Mouse (Mus musculus) 416B (cell line): Measurements from ENCODE around the gene Tfcp2.

ENCODE experiments used
- DNase-seq: peaks from one replicate; pipeline ENCODE4 v3.0.0; 2011; ENCODE audit warnings: low read depth

Gene Tfcp2

DNA sequence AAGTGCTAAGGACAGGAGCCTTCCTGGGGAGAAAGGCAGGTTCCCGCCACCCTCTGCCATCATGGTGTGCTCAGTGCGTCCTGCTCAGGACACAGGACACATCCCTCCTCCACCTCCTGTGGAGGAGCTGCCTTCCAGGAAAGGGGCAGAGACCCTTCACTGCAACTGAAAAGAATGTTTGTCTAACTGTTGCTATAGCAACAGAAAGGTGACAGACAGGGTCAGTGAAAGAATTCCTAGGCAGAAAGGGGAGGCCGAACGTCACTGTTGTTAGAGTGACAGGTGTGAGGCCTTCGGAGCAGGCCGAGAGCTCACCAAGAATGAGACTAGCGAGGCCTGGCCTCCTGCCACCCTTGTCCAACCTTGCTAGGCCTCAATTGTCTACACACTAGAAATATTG lies 65.4 kb downstream of the Tfcp2 start:
- no peak for DNase-seq

DNA sequence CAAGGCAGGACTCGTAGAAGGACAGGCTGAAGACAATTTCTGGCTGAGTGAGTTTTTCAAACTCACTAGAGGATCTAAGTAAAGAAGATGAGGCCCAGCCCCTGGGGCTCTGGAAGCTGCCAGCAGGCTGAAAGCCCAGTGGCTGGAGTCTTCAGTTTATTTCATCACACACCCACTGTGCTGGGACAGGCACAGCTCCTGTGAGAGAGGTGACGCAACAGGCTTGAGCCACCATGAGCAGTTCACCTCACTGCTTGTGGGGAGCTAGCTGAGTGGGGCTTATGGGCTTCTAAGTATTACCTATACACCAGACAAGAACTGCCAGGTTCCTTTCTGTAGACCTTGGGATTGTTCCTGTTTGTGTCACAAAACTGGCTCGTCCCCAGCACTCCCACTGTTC lies 66.2 kb downstream of the Tfcp2 start:
- peak; percentile 68 for DNase-seq

DNA sequence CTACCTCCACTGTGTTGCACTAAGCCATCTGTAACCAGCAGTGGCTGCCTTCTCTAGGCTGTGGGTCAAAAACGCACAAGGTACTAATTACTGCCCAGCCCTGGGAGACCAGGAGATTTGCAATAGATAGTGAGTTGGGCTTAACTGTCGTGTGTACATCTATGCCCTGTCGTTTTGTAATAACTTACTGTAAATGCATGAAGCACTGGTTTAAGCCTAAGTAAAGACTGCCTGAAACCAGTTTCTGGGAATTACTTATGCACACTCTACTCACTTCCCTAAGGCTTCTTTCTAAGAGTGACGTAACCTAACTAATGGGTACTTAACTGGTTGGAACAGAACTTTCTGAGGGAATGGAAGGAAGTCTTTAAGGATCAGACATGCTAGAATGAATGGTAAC lies 72.9 kb downstream of the Tfcp2 start:
- no peak for DNase-seq

DNA sequence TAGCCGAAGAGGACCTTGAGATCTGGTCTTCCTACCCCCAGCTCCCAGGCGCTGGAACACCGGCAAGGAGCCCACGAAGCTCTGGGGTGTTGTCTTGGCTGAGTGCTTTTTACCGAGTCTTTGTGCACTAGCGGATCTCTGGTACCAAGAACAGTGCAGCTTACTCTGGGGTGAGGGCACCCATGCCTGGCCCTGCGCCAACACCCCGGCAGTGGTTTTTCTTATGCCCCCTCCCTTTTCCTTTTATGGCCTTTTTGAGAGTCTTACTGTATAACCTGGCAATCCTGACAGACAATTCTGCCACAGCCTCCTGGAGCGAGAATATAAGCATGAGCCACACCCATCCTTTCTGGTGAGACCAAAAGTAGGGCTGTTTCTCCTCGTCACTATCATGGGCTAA lies 73.5 kb downstream of the Tfcp2 start:
- DNase-seq, result no peak

DNA sequence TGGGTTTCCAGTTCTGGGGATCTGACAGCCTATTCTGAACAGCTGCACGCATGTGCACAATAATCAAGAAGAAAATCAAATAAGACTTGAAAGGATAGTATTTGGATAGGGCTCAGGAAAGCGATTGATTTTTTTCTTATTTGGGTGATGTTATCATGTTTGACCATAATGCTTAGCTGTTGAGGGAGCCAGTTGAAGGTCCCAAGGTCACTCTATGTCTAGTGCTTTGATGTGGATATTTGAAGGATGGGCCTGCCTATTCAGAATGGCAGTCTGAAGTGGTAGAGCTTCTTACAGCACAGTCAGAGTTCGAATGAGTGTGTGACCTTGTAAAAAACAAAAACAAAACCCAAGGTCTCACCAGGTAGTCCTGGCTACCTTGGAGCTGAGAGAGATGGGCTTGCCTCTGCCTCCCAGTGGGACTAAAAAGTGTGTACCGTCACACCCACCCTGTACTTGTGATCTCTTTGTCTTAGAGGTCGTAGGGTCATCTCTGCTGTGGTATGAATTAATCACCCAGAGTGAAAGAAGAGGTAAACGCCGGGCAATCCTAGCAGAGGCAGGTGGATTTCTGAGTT lies 77.8 kb downstream of the Tfcp2 start:
- no peak for DNase-seq

DNA sequence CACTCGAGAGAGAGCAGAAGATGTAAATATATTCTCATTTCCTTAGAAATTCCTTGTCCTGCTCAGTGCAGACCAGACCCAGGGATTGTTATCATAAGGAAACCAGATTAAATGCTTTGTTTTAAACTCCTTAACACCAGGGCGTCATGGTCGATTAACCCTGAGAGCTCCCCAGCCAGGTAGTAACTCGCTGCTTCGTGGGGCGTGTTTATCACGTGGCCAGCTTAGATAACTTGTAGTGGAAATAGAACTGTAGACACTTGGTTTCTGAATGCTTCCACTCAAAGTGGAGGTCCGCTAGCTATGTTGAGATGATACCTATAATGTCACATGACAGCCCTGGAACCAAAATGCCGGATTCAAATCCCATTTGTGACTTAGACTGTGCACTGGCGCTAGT lies 81.8 kb downstream of the Tfcp2 start:
- no peak for DNase-seq

DNA sequence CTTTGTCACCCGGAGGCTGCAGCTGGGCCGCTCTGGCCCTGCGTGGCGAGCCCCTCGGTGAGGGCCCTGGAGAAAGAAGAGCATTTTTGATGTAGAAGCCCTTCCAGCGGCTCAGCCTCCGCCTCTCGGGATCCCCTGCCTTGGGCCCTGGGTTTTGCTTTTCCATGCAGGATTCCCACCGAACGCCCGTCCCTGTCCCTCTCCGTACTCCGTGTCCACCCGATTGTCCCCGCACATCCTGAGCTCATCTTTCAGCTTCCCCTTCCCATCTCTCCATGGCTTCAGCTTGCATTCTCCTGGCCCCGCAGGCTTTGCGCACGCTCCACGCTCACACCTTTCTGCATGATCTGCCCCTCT lies 82.6 kb downstream of the Tfcp2 start:
- no peak for DNase-seq

DNA sequence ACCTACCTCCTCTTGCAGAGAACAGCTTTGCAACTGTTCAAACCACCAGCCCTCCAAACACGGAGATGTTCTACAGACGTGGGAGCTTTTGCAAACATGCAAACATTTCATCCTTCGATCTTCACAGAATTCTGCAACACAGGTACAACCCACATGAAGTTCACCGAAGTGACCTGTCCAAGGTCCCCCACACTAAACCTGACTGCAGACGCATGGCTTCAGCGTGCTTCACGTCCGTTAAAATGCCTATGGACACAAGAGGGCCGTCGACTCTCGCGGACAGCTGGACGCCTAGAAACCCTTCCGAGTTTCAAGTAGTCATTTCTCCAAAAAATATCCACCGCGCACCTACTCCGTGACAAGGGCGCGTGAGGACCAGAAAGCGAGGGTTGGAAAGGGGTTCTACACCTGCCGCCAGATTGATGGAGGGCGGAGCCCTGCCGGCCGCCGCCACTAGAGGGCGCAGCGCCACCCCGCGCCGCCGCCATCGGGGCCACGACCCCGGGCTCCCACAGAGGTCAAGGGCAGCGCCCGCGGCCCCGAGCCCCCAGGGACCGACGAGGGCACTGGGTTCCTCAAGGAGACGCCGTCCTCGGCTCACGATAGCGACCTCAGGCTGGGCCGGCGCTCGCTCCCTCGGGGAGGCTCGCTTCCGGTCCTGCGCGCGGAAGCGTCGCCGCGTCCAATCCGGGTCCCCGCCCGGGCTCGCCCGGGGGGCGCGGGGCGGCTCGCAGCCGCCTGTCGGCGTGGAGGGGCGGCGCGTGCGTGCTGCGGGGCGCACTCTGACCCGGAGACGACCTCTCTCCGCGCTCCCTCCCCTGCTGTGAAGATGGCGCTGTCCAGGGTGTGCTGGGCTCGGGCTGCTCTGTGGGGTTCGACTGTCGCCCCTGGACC lies 83.3 kb downstream of the Tfcp2 start, which contains the start of gene Letmd1:
TSS of gene Letmd1 (plus strand) at position 729 of the 894 bp plus-strand sequence.
- DNase-seq, result peak; percentile 79

DNA sequence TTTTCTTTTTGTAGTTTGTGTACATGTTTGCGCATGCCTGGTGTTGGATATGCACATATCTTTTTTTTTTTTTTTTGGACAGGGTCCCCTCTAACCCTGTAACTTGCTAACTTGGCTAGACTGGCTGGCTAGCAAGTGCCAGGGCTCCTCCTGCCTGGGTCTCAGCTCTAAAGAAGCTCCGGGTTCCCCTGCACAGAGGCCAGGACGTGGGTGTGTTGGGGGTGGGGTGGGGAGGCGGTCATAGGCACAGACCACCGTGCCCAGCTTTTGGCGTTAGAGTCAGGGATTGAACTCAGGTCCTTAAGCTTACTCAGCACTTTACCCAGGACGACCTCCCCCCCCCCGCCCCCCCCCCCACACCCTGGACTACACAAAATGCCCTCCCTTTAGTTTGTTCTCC lies 84.1 kb downstream of the Tfcp2 start:
- no peak for DNase-seq

DNA sequence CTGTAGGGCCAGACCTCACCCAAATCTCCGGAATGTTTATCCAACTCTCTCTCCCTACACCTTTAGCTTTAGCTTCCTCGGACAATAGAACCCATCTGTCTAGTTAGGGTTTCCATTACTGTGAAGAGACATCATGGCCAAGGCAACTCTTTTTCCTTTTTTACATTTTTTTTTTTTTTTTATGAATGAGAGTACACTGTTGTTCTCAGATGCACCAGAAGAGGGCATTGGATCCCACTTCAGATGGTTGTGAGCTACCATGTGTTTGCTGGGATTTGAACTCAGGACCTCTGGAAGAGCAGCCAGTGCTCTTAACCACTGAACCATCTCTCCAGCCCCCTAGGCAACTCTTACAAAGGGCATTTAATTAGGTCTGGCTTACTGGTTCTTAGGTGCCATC lies 86.4 kb downstream of the Tfcp2 start:
- DNase-seq, result peak; percentile 29

DNA sequence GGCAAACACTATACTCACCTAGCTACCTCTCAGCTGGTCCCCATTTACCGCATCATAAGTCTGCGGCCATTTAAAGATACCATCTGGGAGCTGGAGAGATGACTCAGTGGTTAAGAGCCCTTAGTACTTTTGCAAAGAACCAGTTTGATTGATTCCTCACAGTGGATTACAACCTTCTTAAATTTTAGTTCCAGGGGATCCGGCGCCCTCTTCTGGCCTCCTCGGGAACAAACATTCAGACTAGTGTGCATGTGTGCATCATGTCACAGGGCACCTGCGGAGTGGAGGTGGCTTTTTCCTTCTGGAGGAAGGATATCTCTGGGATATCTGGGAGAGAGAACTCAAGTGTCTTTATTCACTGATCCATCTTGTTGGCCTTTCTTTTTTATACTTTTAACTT lies 88.1 kb downstream of the Tfcp2 start:
- peak; percentile 84 for DNase-seq

DNA sequence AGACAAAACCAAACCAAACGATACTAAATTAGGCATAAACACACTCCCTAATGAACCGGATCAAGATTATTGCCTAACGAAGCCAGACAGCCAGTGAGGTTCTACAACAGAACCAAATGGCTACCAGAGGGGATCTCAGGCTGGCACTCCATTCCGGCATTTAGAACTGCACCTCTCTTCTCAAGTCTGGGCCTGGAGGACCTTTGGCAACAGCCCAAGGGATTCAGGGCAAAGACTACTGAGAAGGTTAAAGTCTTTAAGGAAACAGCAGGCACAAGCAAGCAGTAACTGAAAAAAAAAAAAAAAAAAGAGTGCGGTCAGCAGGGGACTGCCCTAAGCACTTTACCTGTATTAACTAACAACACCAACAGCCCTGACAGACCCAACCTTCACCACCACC lies 89.7 kb downstream of the Tfcp2 start:
- DNase-seq, result no peak

DNA sequence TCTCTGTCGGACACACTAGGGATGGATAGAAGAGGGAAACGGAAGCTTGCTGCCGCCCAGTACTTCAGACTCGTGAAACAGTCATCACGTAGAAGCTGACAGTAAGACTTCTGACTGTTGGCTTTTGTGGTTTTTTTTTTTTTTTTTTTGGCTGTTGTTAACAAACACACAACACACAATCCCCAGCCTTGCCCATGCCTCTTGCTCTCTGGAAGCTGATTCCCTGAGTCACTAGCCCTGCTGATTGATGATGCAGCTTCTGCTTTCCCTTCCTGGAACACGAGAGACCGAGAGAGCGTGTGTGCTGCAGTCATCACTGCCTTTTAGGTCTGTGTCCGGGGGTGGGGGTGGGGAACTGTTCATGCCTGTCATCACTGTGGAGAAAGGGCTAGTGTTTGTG lies 90.2 kb downstream of the Tfcp2 start:
- DNase-seq, result peak; percentile 65

DNA sequence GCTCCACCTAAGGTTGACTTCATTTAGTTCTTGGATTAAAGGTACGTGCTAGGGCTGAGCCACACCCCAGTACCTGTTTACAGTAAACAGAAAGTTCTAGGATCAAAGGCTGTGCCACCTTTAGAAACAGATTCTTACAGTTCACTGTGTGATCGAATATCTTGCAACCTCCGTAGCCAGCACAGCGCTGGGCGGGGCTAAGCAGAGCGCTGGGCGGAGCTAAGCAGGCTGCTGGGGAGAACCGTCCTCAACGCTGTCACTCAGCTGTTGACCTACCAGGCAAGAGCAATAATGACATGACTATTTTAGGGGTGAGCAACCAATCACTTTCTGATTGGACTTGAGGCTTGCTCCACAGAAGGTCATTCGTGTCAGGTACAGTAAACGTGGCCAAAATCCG lies 90.9 kb downstream of the Tfcp2 start:
- DNase-seq, result peak; percentile 83

DNA sequence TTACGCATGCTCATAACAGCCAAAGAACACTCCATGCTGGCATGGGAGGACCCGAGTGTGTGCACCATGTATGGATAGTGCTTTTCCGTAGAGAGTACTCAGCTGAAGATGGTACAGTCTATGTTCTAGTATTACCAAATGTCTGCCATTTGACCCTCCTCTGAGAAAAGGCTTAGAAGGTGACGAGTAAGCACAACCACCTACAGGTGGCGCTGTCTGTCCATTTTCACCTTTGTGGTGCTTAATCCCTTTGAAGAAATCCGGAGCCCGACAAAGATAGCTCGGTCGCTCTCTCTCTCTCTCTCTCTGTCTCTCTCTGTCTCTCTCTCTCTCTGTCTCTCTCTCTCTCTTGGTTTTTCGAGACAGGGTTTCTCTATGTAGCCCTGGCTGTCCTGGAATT lies 93.8 kb downstream of the Tfcp2 start:
- DNase-seq, result peak; percentile 92

DNA sequence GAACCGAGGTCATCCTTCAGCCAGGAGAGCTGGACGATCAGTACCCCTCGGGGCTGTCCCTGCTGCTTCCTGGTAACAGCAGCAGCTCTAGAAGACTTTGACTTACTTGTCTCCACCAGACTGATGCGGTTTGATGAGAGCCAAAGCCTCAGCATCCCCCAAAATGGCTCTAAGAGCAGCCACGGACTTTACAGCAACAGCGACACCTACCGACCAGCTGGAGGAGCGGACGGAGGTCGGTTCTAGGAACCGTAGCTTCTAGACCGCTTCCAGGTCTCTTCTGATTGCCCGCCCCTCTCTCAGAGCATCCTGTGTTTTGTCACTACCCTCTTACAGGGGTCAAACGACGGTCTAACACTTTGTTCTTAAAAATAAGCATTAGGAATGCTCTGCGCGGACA lies 94.5 kb downstream of the Tfcp2 start:
- peak; percentile 89 for DNase-seq

DNA sequence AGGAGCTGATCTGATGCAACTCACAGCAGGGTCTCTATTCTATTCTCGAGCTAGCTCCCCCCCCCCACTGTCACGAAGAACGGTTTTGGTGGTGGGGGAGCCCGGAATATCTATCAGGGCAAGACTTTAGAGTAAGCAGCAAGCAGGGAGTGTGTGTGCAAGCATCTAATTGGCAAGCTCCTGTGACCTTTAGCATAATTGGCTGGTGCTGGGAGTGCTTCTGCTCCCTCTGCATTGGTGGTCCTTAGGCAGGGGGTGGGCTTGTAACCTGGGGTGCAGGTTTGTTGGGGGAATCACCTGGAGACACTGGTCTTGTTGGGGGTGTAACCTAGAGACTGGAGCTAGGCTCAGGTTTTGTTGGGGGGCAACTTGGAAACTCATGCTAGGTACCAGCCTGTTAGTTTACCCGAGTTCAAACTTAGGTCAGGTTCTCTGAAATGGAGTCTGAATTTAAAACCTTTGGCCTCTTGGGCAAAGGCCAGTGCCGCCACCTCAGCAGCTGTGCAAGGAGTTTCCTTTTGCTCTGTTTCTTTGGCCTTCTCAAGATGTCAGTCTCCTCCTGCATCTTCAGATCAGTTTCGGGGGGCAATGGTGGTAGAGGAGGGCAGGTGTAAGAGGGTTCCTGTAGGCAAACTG lies 95.3 kb downstream of the Tfcp2 start:
- DNase-seq, result no peak

DNA sequence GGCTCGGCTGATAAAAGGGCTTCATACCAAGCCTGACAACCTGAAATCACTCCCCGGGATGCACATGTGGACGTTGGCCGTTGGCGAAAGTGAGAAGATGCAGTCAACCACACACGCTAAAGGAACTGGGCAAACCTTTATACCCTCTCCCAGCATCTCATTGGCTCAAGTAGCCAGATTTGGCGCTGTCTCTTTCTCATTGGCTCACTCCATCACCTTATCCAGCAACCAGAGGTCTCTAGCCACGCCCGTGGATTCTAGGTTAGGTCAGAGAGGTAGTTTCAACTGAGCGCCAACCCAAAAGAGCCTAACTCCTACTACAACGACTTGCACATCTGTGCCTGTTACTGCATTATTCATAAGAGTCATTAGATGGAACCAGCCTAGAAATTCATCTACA lies 99.3 kb downstream of the Tfcp2 start:
- DNase-seq, result no peak

DNA sequence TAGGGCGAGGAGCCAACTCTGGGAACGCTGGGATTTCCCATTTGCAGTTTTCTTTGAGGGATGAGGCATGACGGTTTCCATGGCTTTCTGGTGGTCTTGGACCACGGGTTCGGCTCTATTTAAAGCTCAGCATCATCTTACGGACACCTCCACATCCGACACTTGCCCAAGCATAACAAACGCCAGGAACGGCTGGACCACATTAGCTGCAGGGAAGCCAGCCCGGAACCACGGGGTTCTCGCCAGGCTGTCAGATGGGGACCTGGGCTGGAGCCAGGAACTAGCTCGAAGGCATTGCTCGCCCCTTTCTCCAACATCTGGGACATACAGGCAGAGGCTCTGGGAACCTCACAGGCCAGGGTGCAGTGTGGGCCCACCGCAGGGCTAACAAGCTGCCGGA lies 100.6 kb downstream of the Tfcp2 start:
- DNase-seq, result no peak

DNA sequence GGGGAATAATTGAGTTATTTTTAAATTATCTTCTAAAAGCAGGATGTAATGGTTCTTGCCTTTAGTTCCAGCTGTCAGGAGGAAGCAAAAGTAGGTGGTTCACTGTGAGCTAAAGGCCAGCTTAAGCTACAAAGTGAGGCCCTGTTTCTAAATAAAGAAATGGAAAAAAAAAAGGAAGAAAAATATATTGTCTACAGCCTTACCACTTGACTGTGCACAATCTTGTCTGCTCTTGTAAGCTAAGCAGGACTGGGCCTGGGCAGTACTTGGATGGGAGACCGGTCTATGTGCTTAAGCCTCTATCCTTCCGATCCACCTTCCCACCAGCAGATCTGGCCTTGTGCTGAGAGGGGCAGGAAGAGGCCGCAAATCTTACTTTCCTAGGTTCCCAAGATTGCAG lies 102.3 kb downstream of the Tfcp2 start:
- no peak for DNase-seq

DNA sequence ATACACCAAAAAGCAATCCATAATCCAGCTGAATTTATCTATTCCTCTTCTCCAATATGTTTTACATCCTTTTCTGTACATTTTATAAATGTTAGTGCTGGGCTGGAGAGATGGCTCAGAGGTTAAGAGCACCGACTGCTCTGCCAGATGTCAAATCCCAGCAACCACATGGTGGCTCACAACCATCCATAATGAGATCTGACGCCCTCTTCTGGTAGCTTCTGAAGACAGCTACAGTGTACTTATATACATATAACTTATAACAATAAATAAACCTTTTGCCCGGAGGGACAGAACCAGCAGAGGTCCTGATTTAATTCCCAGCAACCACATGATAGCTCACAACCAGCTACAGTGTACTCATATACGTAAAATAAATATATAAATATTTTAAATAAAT lies 103.2 kb downstream of the Tfcp2 start:
- peak; percentile 26 for DNase-seq
